Comparison of ENCODE assay signal across 8 mouse cellular contexts in genomic region chr7:132576116-132576650, GRCm38 (mm10). TPM values are rescaled to one million over a fixed set of nuclear protein-coding genes. Genes with fewer than 3 reads are reported as not detected.
DNase-seq lines count a peak whose midpoint lies in the region; ATAC-seq lines count a peak whose summit lies in the region.

TSS of gene Oat (minus strand) at chr7:132576398.

- H3K9ac ChIP-seq in heart, embryonic 14.5 days (ENCODE audit: low read length), result peak within 1 kb of the TSS; percentile 78
- peak within 1 kb of the TSS; percentile 79 for H3K9ac ChIP-seq in liver, embryonic 13.5 days
- H3K9ac ChIP-seq in stomach, embryonic 16.5 days (ENCODE audit: low read length), result peak within 1 kb of the TSS; percentile 84

- DNase-seq in c-Kit-negative CD71-positive TER-119-positive erythroid progenitor cells, embryonic 14.5 days (ENCODE audit: low read depth, low spot score), result peak; percentile 94
- peak; percentile 87 for DNase-seq in fibroblast of lung, adult 2 months (ENCODE audit: low read depth)
- DNase-seq in kidney, postnatal 14 days, result peak; percentile 96
- peak; percentile 93 for DNase-seq in liver, embryonic 13.5 days
- DNase-seq in neural tube, embryonic 10.5 days (ENCODE audit: extremely low spot score, low spot score), result peak; percentile 95

- H3K4me1 ChIP-seq in heart, embryonic 14.5 days (ENCODE audit: control insufficient read depth in 2 of 2, insufficient read depth in 2 of 2, low read length in 2 of 2), result peaks cover 2 to 30% of the 10 kb centered on the region in 2 experiments
- H3K4me1 ChIP-seq in liver, embryonic 13.5 days (replicated peaks), result peaks cover 50% of the 10 kb centered on the region
- peaks cover 18% of the 10 kb centered on the region for H3K4me1 ChIP-seq in stomach, embryonic 16.5 days (ENCODE audit: control insufficient read depth, insufficient read depth, low read length)

- no peaks in the 10 kb centered on the region for H3K27me3 ChIP-seq in heart, embryonic 14.5 days (ENCODE audit: control insufficient read depth, insufficient read depth, low read length)
- peaks cover 34% of the 10 kb centered on the region for H3K27me3 ChIP-seq in liver, embryonic 13.5 days
- H3K27me3 ChIP-seq in stomach, embryonic 16.5 days (ENCODE audit: control insufficient read depth, insufficient read depth, low read length), result no peaks in the 10 kb centered on the region

- H3K27ac ChIP-seq in heart, embryonic 14.5 days (replicated peaks in 1 of 2; ENCODE audit: control insufficient read depth in 1 of 2, insufficient read depth in 1 of 2, low read depth in 2 of 2, low read length in 2 of 2), result peak within 1 kb of the TSS; percentile 93 to 97
- peak within 1 kb of the TSS; percentile 90 for H3K27ac ChIP-seq in liver, embryonic 13.5 days
- peak within 1 kb of the TSS; percentile 97 for H3K27ac ChIP-seq in stomach, embryonic 16.5 days (ENCODE audit: low read length)

- 1% methylated on average over 49 of the region's 49 CpGs for WGBS in heart, embryonic 14.5 days
- WGBS in liver, embryonic 13.5 days (ENCODE audit: insufficient replicate concordance), result under 1% methylated on average over 49 of the region's 49 CpGs
- under 1% methylated on average over 49 of the region's 49 CpGs for WGBS in stomach, embryonic 16.5 days

- no peaks in the 10 kb centered on the region for H3K36me3 ChIP-seq in heart, embryonic 14.5 days (ENCODE audit: control insufficient read depth, insufficient read depth, low read length)
- no peaks in the 10 kb centered on the region for H3K36me3 ChIP-seq in liver, embryonic 13.5 days
- no peaks in the 10 kb centered on the region for H3K36me3 ChIP-seq in stomach, embryonic 16.5 days (ENCODE audit: control insufficient read depth, insufficient read depth, low read length)

- ATAC-seq in CD4-positive, CD25-positive, alpha-beta regulatory T cell, adult 4 months, result peak; percentile 94
- peak; percentile 97 for ATAC-seq in heart, embryonic 14.5 days (ENCODE audit: insufficient number of reproducible peaks, insufficient read depth, low FRiP score, low read depth)
- peak; percentile 94 for ATAC-seq in liver, embryonic 13.5 days (ENCODE audit: low read depth)
- ATAC-seq in stomach, embryonic 16.5 days (ENCODE audit: insufficient read depth, low FRiP score), result peak; percentile 96

- H3K4me3 ChIP-seq in heart, embryonic 14.5 days (ENCODE audit: control insufficient read depth in 1 of 2, insufficient read depth in 1 of 2, low read depth in 1 of 2, low read length in 2 of 2), result peak within 1 kb of the TSS; percentile 58 to 86
- H3K4me3 ChIP-seq in liver, embryonic 13.5 days (replicated peaks), result peak within 1 kb of the TSS; percentile 71
- peak within 1 kb of the TSS; percentile 72 for H3K4me3 ChIP-seq in stomach, embryonic 16.5 days (replicated peaks; ENCODE audit: low read length)

- H3K9me3 ChIP-seq in heart, embryonic 14.5 days (ENCODE audit: control insufficient read depth, low read length), result no peaks in the 10 kb centered on the region
- no peaks in the 10 kb centered on the region for H3K9me3 ChIP-seq in liver, embryonic 13.5 days (replicated peaks)
- no peaks in the 10 kb centered on the region for H3K9me3 ChIP-seq in stomach, embryonic 16.5 days (replicated peaks; ENCODE audit: control insufficient read depth, low read length)

- peak within 1 kb of the TSS; percentile 70 for H3K4me2 ChIP-seq in heart, embryonic 14.5 days (ENCODE audit: low read length)
- peak within 1 kb of the TSS; percentile 79 for H3K4me2 ChIP-seq in liver, embryonic 13.5 days
- H3K4me2 ChIP-seq in stomach, embryonic 16.5 days (ENCODE audit: low read depth, low read length), result peak within 1 kb of the TSS; percentile 67

RNA-seq across cellular contexts. Expression of gene Oat, which starts in this region (rescaled TPM):
- polyA plus RNA-seq in CD4-positive, CD25-positive, alpha-beta regulatory T cell, adult 4 months (2017; shearing (Covaris generic)), result 10 to 100 TPM; 77.0 to 91.2 TPM
- polyA plus RNA-seq in heart, embryonic 14.5 days (2014; fragmentation: Nextera tagmentation; extraction: Ambion mirVana), result 191 and 202 TPM in 2 replicates
- polyA plus RNA-seq in liver, embryonic 13.5 days (2015; fragmentation: Nextera tagmentation; extraction: Ambion mirVana), result 86.1 and 99.6 TPM in 2 replicates
- polyA plus RNA-seq in stomach, embryonic 16.5 days (2015; fragmentation: Nextera tagmentation; extraction: Ambion mirVana), result 356 and 377 TPM in 2 replicates

Comparison
In these comparisons a context has a peak if more than half of its experiments do, and no peak if none do; other contexts are left out.
1. Peak in every context shown above with its lines: DNase-seq, ATAC-seq, H3K4me3 ChIP-seq and H3K27ac ChIP-seq.